Mouse (Mus musculus): ENCODE data around the gene Bscl2. TPM values are rescaled to one million over a fixed set of nuclear protein-coding genes. Genes with fewer than 3 reads are reported as not detected.
"Not testable (repeated sequence)": the region's sequence is repeated elsewhere in the genome, so short reads cannot be mapped to it uniquely, and the experiment has no call there.

The Bscl2 gene
- polyA plus RNA-seq, 1 experiment: 81.8 TPM

DNA sequence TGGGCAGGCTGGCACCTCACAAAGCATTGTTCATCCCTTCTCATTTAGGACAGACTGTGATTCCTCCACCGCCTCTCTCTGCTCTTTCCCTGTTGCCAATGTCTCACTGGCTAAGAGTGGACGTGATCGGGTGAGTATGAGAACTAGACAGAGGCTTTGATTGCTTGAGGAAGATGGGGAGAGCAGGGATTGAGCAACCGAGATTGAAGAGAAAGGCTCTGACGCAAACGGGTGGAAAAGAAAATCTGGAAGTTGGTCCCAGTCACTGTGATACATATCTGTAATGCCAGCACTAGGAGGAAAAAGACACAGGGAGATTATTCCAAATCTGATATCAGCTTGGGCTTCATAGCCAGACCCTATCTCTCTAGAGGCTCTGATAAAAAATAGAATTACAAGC lies 5.7 kb downstream of the Bscl2 start:
- no peak for TF ChIP-seq POLR2A (IDR thresholded peaks at IDR 0.05; ENCODE audit: borderline replicate concordance, low read depth, low read length)
- TF ChIP-seq CTCF (IDR thresholded peaks at IDR 0.05; ENCODE audit: low read depth, low read length): no peak
- peaks cover 45% of the 10 kb centered on the region for H3K4me1 ChIP-seq (ENCODE audit: control insufficient read depth, insufficient read depth, low read length)
- peak overlapping the region; percentile 73 for H3K27ac ChIP-seq (ENCODE audit: insufficient read depth, low read depth, low read length)
- H3K4me3 ChIP-seq (ENCODE audit: insufficient read depth, low read length): no peak overlapping the region

DNA sequence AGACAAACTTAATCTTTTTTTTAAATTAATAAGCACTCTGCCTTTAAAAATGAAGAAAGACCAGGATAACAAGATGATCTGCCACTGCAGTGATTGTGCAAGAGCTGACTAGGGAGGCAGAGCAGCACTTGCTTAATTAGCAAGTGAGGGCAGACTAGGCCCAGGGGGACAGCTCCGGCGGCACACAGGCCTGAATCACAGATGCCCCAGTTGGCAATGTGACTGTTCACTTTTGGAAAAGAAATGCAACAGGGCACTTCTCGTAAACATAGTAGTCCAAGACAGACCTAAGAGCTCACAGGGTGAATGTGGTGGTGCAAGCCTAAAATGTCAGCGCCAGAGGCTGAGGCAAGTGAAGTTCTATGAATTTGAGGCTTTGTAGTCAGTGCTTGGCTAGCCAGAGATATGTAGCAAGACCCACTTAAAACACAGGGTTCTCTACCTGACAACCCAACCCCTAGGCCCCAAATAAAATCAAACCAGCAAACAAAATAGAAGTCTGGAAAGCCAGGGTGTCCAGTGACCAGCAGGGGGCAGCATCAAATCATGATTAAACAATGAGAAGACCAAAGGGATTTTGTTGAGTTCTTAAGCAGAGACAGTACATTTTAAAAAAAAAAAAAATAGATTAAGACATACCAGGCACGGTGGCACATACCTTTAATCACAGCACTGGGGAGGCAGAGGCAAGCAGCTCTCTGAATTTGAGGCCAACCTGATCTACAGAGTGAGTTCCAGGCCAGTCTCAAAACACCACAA lies 7.3 kb downstream of the Bscl2 start:
- peak overlapping the region; percentile 7; the same call in 1 of the 2 replicates for H3K4me3 ChIP-seq (ENCODE audit: insufficient read depth, low read length)
- H3K27ac ChIP-seq (ENCODE audit: insufficient read depth, low read depth, low read length): peak overlapping the region; percentile 44
- peaks cover 39% of the 10 kb centered on the region for H3K4me1 ChIP-seq (ENCODE audit: control insufficient read depth, insufficient read depth, low read length)
- TF ChIP-seq POLR2A (IDR thresholded peaks at IDR 0.05; ENCODE audit: borderline replicate concordance, low read depth, low read length) (no peak), CTCF (IDR thresholded peaks at IDR 0.05; ENCODE audit: low read depth, low read length) (peak; percentile 28; the same call in 1 of the 2 replicates)

DNA sequence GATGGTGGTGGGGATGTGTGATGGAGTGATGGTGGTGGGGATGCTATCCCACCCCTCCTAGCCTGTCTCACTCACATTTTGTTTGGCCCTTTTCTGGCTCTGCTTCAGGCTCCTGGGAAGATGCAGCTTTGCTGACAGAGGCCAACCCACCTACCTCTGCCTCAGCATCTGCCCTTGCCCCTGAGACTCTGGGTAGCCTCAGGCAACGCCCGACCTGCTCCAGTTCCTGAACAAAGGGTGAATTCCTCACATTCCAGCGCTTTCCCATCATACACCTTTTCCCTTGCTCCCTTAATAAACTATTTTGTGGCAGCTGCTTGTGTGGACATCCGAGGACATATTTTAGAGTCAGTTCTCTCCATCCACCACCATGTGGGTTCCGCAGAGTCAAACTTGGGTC lies 11.1 kb downstream of the Bscl2 start:
- Histone ChIP-seq H3K4me1 (ENCODE audit: control insufficient read depth, insufficient read depth, low read length) (peaks cover 24% of the 10 kb centered on the region), H3K4me3 (ENCODE audit: insufficient read depth, low read length) (no peak overlapping the region), H3K27ac (ENCODE audit: insufficient read depth, low read depth, low read length) (no peak overlapping the region)
- TF ChIP-seq CTCF (IDR thresholded peaks at IDR 0.05; ENCODE audit: low read depth, low read length): no peak
- TF ChIP-seq POLR2A (IDR thresholded peaks at IDR 0.05; ENCODE audit: borderline replicate concordance, low read depth, low read length): no peak

DNA sequence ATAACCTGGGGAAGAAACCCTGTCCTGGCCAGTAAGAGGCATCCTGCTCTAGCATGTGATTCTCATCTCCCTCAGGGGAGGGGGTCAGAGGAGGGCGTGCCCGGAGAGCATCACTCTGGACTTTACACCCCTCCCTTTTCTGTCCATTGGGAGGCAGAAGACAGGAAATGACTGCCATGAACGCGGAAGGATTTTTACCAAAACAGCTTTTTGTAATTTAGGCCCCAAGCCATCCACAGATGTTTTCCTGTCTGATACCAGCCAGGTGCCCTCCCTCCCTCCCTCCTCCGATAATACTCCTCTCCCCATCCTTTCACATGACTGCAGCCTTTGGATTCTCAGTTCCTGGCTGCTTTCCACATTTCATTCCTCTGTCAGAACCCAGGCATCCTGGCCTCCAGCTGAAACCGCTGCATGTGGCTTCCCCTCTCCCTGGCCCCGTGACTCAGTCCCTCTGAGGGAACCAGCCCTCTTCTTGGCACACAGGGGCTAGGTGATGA lies 13.2 kb downstream of the Bscl2 start, which contains the start of gene Lrrn4cl:
Gene Lrrn4cl, plus strand, starts transcription at position 367 of the 500 bp plus-strand sequence.
- Histone ChIP-seq H3K27ac (ENCODE audit: insufficient read depth, low read depth, low read length) (no peak within 1 kb of the TSS), H3K4me3 (ENCODE audit: insufficient read depth, low read length) (no peak within 1 kb of the TSS), H3K4me1 (ENCODE audit: control insufficient read depth, insufficient read depth, low read length) (peaks cover 10% of the 10 kb centered on the region)
- TF ChIP-seq POLR2A (IDR thresholded peaks at IDR 0.05; ENCODE audit: borderline replicate concordance, low read depth, low read length) (no peak), CTCF (IDR thresholded peaks at IDR 0.05; ENCODE audit: low read depth, low read length) (no peak)

DNA sequence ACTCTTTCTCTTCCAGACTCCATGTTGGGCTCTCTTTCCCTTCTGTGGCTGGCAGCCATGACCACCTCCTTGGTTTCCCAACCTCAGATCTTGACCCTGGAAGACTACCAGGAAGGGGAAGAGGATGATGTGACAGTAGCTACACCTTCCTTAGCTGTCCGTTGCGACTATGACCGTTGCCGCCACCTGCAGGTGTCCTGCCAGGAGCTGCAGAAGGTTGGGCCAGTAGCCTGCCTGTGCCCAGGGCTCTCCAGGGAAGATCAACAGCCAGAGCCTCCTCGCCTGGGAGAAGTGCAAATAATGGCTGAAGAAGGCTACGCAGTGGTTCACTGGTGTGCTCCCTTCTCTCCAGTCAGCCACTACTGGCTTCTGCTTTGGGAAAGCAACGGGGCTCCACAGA lies 14.4 kb downstream of the Bscl2 start:
- no peak for TF ChIP-seq CTCF (IDR thresholded peaks at IDR 0.05; ENCODE audit: low read depth, low read length)
- no peak for TF ChIP-seq POLR2A (IDR thresholded peaks at IDR 0.05; ENCODE audit: borderline replicate concordance, low read depth, low read length)
- Histone ChIP-seq H3K4me1 (ENCODE audit: control insufficient read depth, insufficient read depth, low read length) (peaks cover 15% of the 10 kb centered on the region), H3K4me3 (ENCODE audit: insufficient read depth, low read length) (no peak overlapping the region), H3K27ac (ENCODE audit: insufficient read depth, low read depth, low read length) (no peak overlapping the region)

DNA sequence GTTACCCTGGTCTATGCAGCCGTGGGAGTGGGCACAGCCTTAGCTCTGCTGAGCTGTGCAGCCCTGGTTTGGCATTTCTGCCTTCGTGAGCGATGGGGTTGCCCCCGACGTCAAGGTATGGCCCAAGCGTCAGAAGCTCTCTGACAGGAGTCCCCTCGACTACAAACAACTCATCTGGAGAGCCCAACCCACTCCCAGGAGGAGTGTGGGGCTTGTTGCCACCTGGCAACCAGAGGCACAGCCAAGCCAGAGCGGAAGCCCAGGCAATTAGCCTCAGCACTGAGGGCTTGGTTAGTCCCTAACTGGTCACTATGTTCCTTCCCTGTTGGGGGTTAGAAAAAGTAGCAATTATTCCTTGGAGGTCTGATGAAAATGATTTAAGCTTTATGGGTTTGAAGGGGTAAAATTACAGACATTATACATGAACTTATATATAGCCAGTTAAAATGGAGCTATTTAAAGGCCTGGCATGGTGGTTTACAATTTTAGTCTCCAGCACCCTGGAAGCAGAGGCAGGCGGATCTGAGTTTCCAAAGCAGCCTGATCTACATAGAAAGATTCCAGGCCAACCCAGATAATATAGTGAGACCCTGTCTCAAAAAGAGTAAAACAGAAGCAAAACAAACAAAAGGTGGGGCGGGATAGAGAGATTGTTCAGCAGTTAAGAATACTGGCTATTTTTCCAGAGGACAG lies 15.1 kb downstream of the Bscl2 start:
- no peak overlapping the region for H3K27ac ChIP-seq (ENCODE audit: insufficient read depth, low read depth, low read length)
- no peak for TF ChIP-seq POLR2A (IDR thresholded peaks at IDR 0.05; ENCODE audit: borderline replicate concordance, low read depth, low read length)
- TF ChIP-seq CTCF (IDR thresholded peaks at IDR 0.05; ENCODE audit: low read depth, low read length): no peak
- H3K4me3 ChIP-seq (ENCODE audit: insufficient read depth, low read length): no peak overlapping the region

DNA sequence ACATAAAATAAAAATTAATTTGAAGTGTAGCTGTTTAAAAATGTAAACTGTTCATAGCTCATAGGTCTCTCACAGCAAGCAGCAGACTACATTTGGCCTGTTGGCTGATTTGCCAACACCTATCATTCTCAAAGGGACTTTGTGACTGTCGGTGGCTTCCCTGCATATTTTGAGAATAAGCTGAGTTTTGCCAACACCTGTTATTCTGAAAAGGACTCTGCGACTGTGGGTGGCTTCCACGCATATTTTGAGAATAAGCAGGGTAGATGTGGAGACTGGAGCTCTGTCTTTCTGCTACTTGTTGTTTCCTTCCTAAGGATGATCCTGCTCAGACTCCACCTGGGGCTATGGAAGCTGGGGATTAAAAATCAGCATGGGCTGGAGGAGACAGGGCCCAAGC lies 15.8 kb downstream of the Bscl2 start:
- peaks cover 15% of the 10 kb centered on the region for H3K4me1 ChIP-seq (ENCODE audit: control insufficient read depth, insufficient read depth, low read length)
- TF ChIP-seq CTCF (IDR thresholded peaks at IDR 0.05; ENCODE audit: low read depth, low read length) (no peak), POLR2A (IDR thresholded peaks at IDR 0.05; ENCODE audit: borderline replicate concordance, low read depth, low read length) (no peak)
- no peak overlapping the region for H3K4me3 ChIP-seq (ENCODE audit: insufficient read depth, low read length)
- H3K27ac ChIP-seq (ENCODE audit: insufficient read depth, low read depth, low read length): no peak overlapping the region

More for the DNA sequence above, 15.1 kb downstream of the Bscl2 start:
- peaks cover 15% of the 10 kb centered on the region for H3K4me1 ChIP-seq (ENCODE audit: control insufficient read depth, insufficient read depth, low read length)

DNA sequence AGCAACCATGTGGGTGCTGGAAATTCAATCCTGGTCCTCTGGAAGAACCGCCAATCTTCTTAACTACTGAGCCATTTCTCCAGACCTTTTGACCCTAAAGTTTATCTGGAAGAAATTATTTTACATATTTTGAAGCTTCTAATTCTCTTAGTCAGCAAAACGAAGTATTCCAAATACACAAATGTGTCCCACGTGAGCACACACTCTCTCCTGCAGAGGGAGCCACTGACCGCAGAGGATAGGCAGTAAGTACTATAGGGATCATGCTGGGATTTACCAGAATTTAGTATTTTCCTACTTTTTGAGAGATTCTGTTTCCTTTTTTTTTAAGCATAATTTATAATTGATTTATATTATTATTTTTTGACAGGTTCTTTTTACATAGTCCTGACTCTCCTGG lies 20.4 kb downstream of the Bscl2 start:
- no peak overlapping the region for H3K4me3 ChIP-seq (ENCODE audit: insufficient read depth, low read length)
- no peak overlapping the region for H3K27ac ChIP-seq (ENCODE audit: insufficient read depth, low read depth, low read length)
- peaks cover 5% of the 10 kb centered on the region for H3K4me1 ChIP-seq (ENCODE audit: control insufficient read depth, insufficient read depth, low read length)
- TF ChIP-seq CTCF (IDR thresholded peaks at IDR 0.05; ENCODE audit: low read depth, low read length): peak; percentile 32; the same call in 1 of the 2 replicates
- TF ChIP-seq POLR2A (IDR thresholded peaks at IDR 0.05; ENCODE audit: borderline replicate concordance, low read depth, low read length): no peak

DNA sequence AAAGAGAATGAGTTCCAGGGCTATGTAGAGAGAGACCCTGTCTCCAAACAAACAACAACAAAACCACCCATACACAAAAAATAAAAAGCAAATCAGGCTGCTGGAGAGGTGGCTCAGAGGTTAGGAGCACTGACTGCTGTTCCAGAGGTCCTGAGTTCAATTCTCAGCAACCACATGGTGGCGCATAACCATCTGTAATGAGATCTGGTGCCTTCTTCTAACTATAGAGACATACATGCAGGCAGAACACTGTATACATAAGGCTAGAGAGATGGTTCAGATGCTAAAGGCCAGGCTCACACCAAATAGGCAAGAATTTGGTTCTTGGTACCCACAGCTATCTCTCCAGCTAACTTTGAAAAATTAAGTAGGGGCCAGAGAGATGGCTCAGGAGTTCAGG lies 21.8 kb downstream of the Bscl2 start:
- Histone ChIP-seq H3K27ac (ENCODE audit: insufficient read depth, low read depth, low read length) (no peak overlapping the region), H3K4me1 (ENCODE audit: control insufficient read depth, insufficient read depth, low read length) (peaks cover 7% of the 10 kb centered on the region), H3K4me3 (ENCODE audit: insufficient read depth, low read length) (no peak overlapping the region)
- no peak for TF ChIP-seq CTCF (IDR thresholded peaks at IDR 0.05; ENCODE audit: low read depth, low read length)
- no peak for TF ChIP-seq POLR2A (IDR thresholded peaks at IDR 0.05; ENCODE audit: borderline replicate concordance, low read depth, low read length)

DNA sequence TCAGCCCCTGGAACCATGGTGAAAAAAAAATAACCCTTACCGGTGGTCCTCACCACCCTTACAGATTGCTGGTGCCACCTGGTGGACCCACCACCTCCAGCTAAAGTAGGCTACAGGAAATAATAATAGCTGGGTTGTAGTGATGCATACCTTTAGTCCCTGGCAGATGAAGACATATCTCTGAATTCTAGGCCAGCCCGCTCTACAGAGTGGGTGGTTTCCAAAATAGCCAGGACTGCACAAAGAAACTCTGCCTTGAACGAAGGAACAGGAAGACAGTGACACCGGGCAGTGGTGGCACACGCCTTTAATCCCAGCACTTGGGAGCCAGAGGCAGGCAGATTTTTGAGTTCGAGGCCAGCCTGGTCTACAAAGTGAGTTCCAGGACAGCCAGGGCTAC lies 27.0 kb downstream of the Bscl2 start:
- Histone ChIP-seq H3K4me3 (ENCODE audit: insufficient read depth, low read length) (no peak overlapping the region), H3K27ac (ENCODE audit: insufficient read depth, low read depth, low read length) (no peak overlapping the region), H3K4me1 (ENCODE audit: control insufficient read depth, insufficient read depth, low read length) (peaks cover 2% of the 10 kb centered on the region; the same call in 1 of the 2 replicates)
- TF ChIP-seq POLR2A (IDR thresholded peaks at IDR 0.05; ENCODE audit: borderline replicate concordance, low read depth, low read length) (no peak), CTCF (IDR thresholded peaks at IDR 0.05; ENCODE audit: low read depth, low read length) (no peak)

DNA sequence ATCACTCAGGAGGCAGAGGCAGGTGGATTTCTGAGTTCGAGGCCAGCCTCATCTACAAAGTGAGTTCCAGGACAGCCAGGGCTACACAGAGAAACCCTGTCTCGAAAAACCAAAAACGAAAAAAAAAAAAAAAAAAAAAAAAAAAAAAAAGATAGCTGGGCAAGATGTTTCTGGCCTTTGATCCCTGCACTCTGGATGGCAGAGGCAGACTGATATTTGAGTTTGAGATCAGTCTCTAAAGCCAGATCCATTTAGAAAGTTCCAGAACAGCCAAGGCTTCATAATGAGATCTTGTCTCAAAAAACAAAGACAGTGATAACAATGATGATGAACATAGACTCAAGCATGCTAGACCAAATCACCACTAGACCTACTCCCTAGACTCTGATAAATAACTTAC lies 33.1 kb downstream of the Bscl2 start:
- H3K27ac ChIP-seq (ENCODE audit: insufficient read depth, low read depth, low read length); H3K4me3 ChIP-seq (ENCODE audit: insufficient read depth, low read length): not testable (repeated sequence)
- peaks cover 13% of the 10 kb centered on the region for H3K4me1 ChIP-seq (ENCODE audit: control insufficient read depth, insufficient read depth, low read length)
